Mouse (Mus musculus): ENCODE data around the gene Nol4l. TPM values are rescaled to one million over a fixed set of nuclear protein-coding genes. Genes with fewer than 3 reads are reported as not detected.

Gene Nol4l
- polyA plus RNA-seq (2017; shearing (Covaris generic)): 1 to 10 TPM; 2.7 to 3.5 TPM

DNA sequence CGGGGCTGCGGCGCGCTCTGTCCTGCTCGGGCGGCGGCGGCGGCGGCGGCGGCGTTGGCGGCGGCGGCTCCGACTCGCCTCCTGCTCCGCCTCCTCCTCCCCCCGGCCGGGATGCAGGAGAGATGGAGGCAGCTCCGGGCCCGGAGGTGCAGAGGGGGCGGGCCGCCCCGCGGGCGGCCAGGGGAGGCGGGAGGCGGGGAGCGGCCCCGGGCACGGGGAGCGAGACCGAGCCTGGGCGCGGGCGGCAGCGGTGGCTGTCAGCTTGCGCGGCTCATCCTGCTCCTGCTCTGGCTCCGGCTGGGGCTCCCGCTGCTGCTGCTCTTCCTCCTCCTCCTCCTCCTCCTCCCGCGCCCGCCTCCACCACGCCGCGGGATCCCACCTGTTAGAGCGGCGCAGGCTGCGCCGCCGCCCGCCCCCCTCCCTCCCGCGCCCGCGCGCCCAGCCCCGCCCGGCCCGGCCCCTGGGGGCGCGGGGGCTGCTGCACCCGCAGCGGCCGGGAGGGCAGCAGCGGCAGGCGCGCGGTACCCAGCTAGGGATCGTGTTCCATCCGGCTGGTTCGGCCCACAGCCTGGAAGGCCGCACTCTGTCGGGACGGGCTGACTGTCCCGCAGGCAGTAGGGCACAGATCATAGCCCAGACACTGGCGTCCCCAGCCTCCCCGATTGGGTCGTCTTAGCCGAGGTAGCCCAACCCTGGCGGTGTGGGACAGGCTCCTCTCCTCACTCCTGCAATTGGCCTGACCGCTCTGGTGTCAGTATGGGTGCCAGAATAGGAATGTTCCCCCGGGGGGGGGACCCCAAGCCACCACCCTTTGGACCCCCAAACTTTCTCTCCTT, at the start of gene Nol4l:
Gene Nol4l, minus strand, starts transcription at position 41 of the 836 bp plus-strand sequence.
- no peak for ATAC-seq

GRCm38 (mm10) chr2:153577122-153577521, 47.4 kb upstream of the Nol4l start:
- ATAC-seq: no peak

- no peak for ATAC-seq
Measured at GRCm38 (mm10) chr2:153576150-153576549, 46.4 kb upstream of the Nol4l start.

DNA sequence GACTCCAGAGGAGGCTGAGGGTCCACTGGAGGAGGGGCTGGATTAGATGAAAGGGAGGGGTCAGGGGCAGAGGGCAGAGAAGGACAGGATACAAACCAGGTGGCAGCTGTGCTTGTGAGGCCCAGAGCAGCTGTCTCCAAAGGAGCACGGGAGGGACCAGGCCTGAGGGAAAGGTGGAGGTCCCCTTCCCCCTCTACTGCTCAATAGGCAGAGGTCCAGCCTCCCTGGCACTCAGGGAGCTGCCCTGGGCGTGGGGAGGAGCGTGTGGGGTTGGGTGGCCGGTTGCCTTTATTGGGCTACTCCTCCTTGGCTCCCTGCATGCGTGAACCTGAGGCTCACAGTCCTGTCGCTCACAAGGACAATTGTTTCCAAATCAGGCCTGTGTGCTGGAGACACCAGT, 45.8 kb upstream of the Nol4l start:
- no peak for ATAC-seq

DNA sequence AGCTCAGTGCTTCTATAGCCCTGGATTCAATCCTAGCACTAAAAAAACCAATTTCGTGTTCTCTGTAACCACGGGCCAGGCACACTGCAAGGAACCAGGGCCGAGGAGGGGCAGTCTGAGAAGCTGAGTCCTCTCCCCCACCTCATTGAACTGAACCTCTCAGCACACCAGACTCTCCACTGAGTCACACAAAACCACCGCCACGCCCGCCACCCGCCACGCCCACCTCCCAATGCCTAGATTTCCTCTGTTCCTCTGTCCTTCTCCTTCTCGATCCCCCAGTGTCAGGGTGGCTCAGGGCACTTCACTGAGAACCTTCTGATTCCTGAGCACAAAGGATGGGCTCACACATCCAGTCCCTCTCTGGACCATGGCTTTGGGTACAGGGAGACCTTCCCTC, 43.3 kb upstream of the Nol4l start:
- no peak for ATAC-seq

GRCm38 (mm10) chr2:153568541-153568940, 38.8 kb upstream of the Nol4l start:
- ATAC-seq: no peak

DNA sequence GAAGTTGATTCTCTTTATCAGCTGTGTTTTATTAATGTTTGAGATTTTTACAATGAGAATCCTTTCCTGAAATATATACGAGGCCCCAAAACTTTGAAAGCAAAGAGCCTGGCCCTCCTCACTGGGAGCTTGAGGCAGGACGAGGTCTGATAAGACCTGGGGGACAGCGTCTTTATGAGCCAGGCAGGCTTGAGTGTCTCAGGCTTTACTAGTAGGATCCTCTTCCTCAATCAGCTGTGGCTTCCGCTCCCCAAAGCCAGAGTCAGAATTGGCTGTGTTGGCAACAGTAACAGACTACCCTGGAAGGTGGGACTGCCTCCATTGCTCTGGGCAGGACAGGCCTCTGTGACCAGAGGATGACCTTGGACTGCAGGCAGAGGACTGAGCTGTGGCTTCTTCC, 38.2 kb upstream of the Nol4l start:
- ATAC-seq: no peak

- no peak for ATAC-seq
Measured at GRCm38 (mm10) chr2:153564343-153564742, 34.6 kb upstream of the Nol4l start.

GRCm38 (mm10) chr2:153561564-153561963, 31.8 kb upstream of the Nol4l start:
- no peak for ATAC-seq

DNA sequence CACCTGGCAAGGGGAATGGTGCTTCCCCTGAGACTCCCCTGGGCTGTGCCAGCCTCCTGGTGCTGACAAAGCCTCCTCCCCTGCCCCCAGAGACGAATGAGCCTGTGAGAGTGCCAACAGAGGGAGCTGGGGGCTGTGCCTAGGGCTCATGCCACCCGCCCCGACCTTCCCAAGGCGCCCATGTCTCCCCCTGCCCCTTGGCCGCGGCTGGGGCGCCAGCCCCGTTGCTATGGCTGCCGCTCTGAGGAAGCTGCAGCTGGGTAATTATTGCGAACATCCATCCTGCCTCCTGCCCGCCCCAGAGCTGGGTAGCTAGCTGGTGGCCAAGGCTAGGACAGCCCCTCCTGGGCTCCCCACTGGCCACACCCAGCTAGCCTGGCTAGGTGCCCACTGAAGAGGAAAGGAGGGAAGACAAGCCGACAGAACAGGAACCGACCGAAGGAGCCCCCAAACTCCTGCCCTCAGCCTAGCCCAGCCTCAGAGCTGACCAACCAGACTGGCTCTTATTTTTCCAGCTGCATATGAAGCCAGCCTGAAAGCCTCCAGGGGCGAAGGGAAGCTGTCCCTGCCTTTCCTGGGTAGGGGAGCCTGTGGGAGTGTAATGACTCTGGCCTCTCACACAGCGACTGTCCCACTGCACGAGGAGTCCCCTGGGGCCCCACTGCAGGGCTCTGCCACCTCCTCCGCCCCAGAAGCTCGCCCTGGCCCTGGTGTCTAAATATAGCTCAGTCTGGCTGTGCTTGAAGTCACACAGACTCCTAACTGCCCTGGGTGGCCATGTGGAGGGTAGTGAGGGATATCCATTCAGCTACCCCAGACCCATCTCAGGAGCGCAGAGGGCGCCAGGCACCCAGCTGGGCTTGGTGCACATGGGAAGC, 31.1 kb upstream of the Nol4l start:
- ATAC-seq: no peak

- no peak for ATAC-seq
Measured at GRCm38 (mm10) chr2:153559613-153560152, 29.9 kb upstream of the Nol4l start.

DNA sequence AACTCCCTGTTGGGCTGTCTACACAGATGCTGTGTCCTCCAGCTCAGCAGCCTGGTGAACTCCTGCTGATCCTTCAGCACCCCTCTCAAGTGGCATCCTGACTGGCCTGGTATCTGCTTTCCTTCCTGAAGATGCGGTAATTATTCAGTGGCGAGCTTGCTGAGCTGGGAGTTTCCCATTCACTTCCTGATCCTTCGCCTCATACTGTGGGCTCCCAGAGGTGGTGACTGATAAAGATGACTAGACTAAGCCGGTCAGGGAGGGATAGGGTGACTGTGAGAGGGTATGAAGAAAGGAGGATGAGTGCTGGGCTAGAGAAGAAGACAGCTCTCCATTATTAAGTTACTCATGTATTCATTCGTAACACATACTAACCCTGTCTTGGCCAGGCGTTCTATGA, 28.7 kb upstream of the Nol4l start:
- ATAC-seq: no peak

GRCm38 (mm10) chr2:153557259-153557658, 27.5 kb upstream of the Nol4l start:
- ATAC-seq: no peak

DNA sequence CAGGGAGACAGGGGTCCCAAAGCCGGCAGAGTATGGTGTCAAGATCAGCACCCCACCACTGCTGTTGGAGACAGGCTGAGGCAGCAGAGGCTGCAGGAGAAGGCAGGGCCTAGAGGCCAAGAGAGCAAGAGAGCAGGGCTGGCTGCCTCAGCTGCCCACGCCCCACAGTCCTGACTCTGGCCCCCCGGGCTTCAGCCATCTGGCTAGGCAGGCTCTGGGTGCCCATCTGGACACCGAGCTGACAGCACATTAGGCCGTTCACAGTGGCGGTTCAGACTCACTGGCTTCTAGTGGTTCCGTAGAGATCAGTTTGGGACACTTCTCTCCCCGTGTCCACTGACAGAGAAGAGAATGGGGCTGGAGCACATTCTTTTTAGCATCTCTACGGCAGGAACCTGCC, 26.4 kb upstream of the Nol4l start:
- no peak for ATAC-seq

DNA sequence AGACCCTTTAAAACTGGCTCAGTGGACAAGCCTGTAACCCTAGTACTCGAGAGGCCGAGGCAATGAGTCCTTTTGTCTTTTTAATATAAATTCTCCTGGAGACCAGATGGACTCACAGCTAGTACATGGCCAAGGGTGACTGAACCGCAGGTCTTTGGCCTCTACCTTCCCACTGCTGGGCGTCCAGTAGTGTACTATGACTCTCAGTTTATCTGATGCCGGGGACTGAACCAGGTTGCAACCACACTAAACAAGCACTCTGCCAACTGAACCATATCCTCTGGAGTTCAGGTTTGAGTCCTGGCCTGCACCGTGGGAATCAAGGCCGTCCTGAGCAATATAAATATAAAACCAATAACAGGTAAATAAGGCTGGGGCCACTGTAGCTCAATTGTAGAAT, 24.8 kb upstream of the Nol4l start:
- ATAC-seq: no peak

DNA sequence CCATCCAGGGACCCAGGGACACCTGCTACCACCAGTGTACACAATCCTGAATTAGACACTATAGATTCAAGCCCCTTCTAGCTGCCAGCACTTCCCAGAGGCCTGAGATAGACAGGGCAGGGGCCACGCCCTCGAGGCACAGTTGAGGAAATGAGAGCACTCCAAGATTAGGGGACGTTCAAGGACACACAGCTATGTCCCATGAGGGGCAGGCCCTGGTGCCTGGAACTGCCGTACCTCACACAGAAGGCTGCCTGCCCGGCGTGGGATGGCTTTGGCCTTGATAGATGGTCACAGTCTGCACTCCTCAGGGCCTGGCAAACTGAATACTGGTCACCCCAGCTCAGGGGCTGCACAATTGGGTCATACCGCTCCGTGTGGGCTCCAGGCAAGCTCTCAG, 19.7 kb upstream of the Nol4l start:
- ATAC-seq: no peak

DNA sequence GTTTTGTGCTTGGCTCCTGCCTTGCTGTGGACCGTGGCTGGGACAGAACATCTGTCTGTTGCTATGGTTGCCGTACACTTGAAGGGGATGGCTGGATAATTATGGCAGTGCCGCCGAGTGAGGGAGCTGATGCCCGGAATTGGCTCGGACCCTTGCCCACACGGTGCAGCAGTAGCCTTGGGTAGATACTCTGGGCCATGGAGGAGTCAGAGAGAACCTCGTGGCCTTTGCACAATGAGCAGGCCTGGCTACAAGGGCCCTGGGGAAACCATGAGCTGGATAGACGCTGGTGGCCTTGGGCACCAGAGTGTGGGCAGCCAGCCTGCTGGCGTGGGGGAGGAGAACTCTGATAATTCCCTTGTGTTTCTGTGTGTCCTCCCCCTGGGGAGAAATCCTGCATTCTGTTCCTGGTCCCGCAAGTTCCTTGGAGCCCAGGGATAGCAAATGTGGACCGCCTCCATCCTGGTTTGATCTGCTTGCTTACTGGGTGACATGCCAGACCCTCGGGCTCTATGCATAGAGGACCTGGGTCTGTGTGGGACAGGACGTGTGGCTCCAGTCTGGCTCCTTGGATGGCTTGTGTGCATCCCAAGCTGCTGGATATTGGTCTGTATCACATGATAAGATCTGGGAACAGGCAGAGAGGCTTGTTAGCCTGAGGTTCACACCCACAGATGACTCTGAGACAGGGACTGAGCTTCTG, 18.6 kb upstream of the Nol4l start:
- no peak for ATAC-seq

DNA sequence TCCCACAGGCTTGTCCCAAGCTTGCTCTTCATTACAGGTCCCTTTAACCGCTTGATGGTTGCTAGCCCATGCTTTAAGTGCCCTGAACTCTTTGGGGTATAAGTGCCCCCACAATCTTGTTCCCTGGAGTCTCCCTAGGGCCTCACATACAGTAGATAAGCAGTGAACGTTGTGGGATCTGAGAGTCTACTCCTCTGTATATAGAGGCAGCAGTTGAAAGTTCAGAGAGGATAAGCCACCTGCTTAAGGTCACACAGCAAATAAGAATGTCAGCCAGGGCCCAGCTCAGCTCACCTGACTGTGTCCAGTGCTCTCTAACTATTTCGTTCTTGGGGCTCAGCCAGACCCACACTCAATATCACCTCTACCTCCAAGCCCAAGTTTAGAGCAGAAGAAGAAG, 17.9 kb upstream of the Nol4l start:
- ATAC-seq: no peak

GRCm38 (mm10) chr2:153546972-153547371, 17.2 kb upstream of the Nol4l start:
- ATAC-seq: no peak

DNA sequence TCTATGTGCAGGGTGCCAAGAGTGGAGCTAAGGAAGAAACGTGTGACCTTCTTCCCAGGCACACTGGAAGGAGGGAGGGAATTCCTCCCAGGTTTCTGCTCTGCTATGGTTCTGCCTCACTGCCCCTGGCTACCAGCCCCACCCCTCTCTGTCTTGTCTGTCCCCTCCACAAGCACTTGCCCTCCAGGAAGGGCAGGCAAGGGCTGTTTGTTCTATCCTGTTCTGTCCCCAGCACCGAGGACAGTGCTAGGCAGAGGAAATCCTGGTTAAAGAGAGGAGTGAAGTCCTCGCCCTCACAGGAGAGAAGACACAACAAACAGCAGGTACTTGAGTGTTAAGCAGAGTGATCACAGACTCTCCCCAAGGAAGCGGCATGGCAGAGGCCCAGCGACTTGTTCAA, 16.7 kb upstream of the Nol4l start:
- no peak for ATAC-seq

- no peak for ATAC-seq
Measured at GRCm38 (mm10) chr2:153544771-153545170, 15.0 kb upstream of the Nol4l start.

DNA sequence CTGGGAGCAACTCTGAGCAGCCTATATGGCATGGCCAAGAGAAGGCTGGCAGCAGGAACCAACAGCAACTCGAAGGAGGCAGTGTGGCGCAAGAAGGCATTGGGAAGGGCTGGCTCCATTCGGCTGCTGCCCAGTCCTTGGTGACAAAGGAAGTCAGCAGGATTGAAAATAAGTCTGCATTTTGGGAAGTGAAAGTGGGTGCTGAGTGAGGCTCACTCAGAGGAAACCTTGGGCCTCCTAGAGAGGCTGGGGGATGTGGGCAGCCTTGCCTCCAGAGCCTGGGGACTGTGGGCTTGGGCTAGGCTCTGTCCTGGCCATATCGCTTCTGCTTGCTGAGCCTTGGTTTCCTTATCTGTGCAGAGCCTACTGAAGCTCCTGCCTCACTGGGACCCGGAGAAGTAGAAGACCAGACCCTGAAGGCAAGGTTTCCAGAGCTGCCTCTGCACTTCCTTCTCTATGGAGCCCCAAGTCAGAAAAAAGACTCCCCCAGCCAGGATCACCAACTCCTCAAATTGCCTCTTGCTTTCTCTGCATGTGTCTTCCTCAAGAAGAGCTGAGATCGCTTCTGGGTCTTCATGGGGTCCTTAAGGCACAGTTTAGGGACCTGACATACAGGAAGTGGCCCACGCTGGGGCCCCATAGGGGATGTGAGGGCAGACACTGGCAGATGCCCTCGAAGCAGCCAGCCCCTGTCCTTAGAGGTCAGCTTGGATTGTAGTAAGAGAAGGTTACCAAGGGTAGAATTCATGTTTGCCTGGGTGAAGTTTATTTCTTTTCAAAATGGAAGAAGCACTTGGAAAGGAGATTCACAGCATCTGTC, 14.3 kb upstream of the Nol4l start:
- ATAC-seq: no peak
